Mouse (Mus musculus) heart, embryonic 14.5 days (tissue): ENCODE results near the gene Skp2. TPM values are rescaled to one million over a fixed set of nuclear protein-coding genes. Genes with fewer than 3 reads are reported as not detected.

Experiments
- ATAC-seq: fragments of 200-750 bp; cut with Nextera tagmentation; 2 replicates; pipeline ENCODE4 v1.8.0; 2017; ENCODE audit warnings: low read depth, moderate TSS enrichment; ENCODE audit not compliant: insufficient number of reproducible peaks, insufficient read depth, low FRiP score
- H3K27ac ChIP-seq, 2 experiments: fragments of 200-500 bp in 1 of 2; fragments of 300-500 bp in 1 of 2; sonication (generic) in 1 of 2; replicated peaks in 1 of 2; 2 replicates each; pipeline ENCODE4 v1.5.1; 2012 to 2014; ENCODE audit warnings: low read depth in 2 of 2, low read length in 2 of 2, control low read depth in 1 of 2, mild to moderate bottlenecking in 1 of 2, mixed read lengths in 1 of 2; ENCODE audit not compliant: control insufficient read depth in 1 of 2, insufficient read depth in 1 of 2
- H3K27me3 ChIP-seq: fragments of 300-500 bp; sonication (generic); 2 replicates; pipeline ENCODE4 v1.6.1; 2014; ENCODE audit warnings: mild to moderate bottlenecking, low read length, control low read depth; ENCODE audit not compliant: control insufficient read depth, insufficient read depth
- H3K36me3 ChIP-seq: fragments of 300-500 bp; sonication (generic); 2 replicates; pipeline ENCODE4 v1.6.1; 2014; ENCODE audit warnings: mild to moderate bottlenecking, control low read depth, low read length, mixed read lengths; ENCODE audit not compliant: control insufficient read depth, insufficient read depth
- H3K4me1 ChIP-seq, 2 experiments: fragments of 200-500 bp in 1 of 2; fragments of 300-500 bp in 1 of 2; sonication (generic) in 1 of 2; 2 replicates each; pipeline ENCODE4 v1.6.1; 2012 to 2014; ENCODE audit warnings: low read length in 2 of 2, control low read depth in 1 of 2, mixed read lengths in 1 of 2; ENCODE audit not compliant: control insufficient read depth in 2 of 2, insufficient read depth in 2 of 2
- H3K4me2 ChIP-seq: fragments of 300-500 bp; sonication (generic); 2 replicates; pipeline ENCODE4 v1.6.1; 2014; ENCODE audit warnings: mild to moderate bottlenecking, low read length
- H3K4me3 ChIP-seq, 2 experiments: fragments of 200-500 bp in 1 of 2; fragments of 300-500 bp in 1 of 2; sonication (generic) in 1 of 2; 2 replicates each; pipeline ENCODE4 v1.5.1; 2012 to 2014; ENCODE audit warnings: low read length in 2 of 2, mild to moderate bottlenecking in 2 of 2, control low read depth in 1 of 2, low read depth in 1 of 2, moderate library complexity in 1 of 2; ENCODE audit not compliant: control insufficient read depth in 1 of 2, insufficient read depth in 1 of 2
- H3K9ac ChIP-seq: fragments of 300-500 bp; sonication (generic); 2 replicates; pipeline ENCODE4 v1.6.1; 2014; ENCODE audit warnings: mild to moderate bottlenecking, low read length
- H3K9me3 ChIP-seq: fragments of 300-500 bp; sonication (generic); 2 replicates; pipeline ENCODE4 v1.6.1; 2016; ENCODE audit warnings: low read length, control low read depth; ENCODE audit not compliant: control insufficient read depth
- WGBS: fragments of 180-500 bp; shearing (Covaris S2); extraction: QIAGEN DNeasy Blood & Tissue Kit; methylation state at CpG from one replicate; pipeline ENCODE4 v1.1.7; 2014; 5-methylcytosine and 5-hydroxymethylcytosine counted together
- polyA plus RNA-seq: library from polyadenylated mRNA; unstranded; fragments of >200 nt; fragmentation: Nextera tagmentation; extraction: Ambion mirVana; gene quantifications from 2 replicates; pipeline ENCODE4 v1.2.1, GENCODE M21; 2014

The Skp2 gene
- polyA plus RNA-seq, 1 experiment from 2014 or later, result 23.1 TPM

DNA sequence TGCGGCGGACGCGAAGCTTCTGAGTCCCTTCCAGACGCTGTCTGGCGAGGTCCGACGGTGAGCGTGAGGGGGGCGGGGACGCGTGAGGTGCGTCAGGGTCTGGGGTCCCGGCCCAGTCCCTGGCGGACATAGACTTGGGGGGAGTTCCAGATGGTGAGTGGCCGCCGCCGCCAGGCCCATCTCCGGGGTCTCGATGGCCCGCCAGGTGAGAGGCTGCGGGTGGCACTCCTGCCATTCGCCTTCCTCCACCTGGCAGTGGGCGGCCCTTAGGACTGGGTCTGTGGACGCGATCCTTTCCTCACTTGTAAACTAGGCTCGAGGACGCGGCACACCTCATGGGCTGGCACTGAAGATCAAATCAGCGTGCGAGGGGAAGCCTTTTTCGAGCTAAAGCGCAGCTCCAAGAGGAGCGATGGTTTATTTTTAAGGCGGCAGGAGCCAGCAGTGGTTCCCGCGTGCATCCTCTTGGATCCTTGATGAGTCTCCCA is 14.5 kb downstream of the Skp2 start:
- H3K9ac ChIP-seq, result peak overlapping the region; percentile 90
- WGBS, result under 1% methylated on average over 37 of the region's 37 CpGs

GRCm38 (mm10) chr15:9140252-9140680 is 15.0 kb downstream of the Skp2 start, which contains the start of gene Lmbrd2:
TSS of gene Lmbrd2 (plus strand) at chr15:9140550.
- Histone ChIP-seq H3K4me3 (peak within 1 kb of the TSS; percentile 92 to 96), H3K4me2 (peak within 1 kb of the TSS; percentile 84), H3K27ac (peak within 1 kb of the TSS; percentile 77 to 79), H3K9me3 (no peaks in the 10 kb centered on the region), H3K36me3 (peaks cover 23% of the 10 kb centered on the region), H3K27me3 (no peaks in the 10 kb centered on the region), H3K9ac (peak within 1 kb of the TSS; percentile 90), H3K4me1 (peaks cover 4 to 19% of the 10 kb centered on the region in 2 experiments)
- ATAC-seq, result peak; percentile 99
- WGBS, result under 1% methylated on average over 34 of the region's 34 CpGs

More for the DNA sequence above, 14.5 kb downstream of the Skp2 start:
- no peaks in the 10 kb centered on the region for H3K27me3 ChIP-seq
- peak overlapping the region; percentile 92 to 96 for H3K4me3 ChIP-seq
- H3K4me2 ChIP-seq, result peak overlapping the region; percentile 84
- H3K4me1 ChIP-seq, result peaks cover 3 to 17% of the 10 kb centered on the region in 2 experiments
- peaks cover 23% of the 10 kb centered on the region for H3K36me3 ChIP-seq
- H3K27ac ChIP-seq, result peak overlapping the region; percentile 77 to 79
- no peaks in the 10 kb centered on the region for H3K9me3 ChIP-seq
- ATAC-seq, result peak; percentile 58

GRCm38 (mm10) chr15:9139447-9139846 is 15.8 kb downstream of the Skp2 start:
- 19% methylated on average over 10 of the region's 10 CpGs for WGBS
- H3K9ac ChIP-seq, result peak overlapping the region; percentile 90
- H3K27me3 ChIP-seq, result no peaks in the 10 kb centered on the region
- H3K36me3 ChIP-seq, result peaks cover 24% of the 10 kb centered on the region
- H3K4me3 ChIP-seq, result peak overlapping the region; percentile 92 to 96
- peak overlapping the region in 1 of 2 experiments; percentile 61; a peak in 1 of 4 replicates for H3K27ac ChIP-seq
- ATAC-seq, result no peak
- H3K4me2 ChIP-seq, result peak overlapping the region; percentile 76
- H3K9me3 ChIP-seq, result no peaks in the 10 kb centered on the region
- H3K4me1 ChIP-seq, result peaks cover 6 to 24% of the 10 kb centered on the region in 2 experiments

DNA sequence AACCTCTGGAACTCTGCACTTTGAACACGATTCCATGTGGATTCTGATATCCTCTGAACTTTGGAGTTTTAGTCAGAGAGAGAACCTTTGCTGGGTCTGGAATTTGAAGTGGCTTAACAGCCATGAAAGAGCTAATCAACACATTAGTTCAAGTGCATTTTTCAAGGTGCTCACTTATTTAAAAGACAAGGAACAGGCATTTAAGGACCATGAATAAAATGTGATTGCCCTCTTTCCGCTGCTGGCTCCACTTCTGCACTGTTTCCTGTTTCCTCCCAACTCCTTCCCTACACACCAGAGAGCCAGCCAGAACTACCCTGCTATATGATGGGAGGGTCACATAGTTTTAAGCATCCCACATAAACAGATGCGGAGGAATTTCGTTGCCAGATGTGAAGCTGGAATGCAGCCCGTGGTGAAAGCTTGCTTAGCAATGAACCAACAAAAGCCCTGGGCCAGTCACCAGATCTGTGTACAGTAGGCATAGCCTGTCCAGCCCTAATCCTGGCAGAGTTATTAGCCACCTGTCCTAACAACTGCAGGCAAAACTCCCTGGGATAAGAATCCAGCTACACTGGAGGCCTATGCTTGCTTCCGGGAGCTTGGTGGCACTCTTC is 20.2 kb downstream of the Skp2 start:
- Histone ChIP-seq H3K4me2 (no peak overlapping the region), H3K27ac (no peak overlapping the region; a peak in 1 of 4 replicates), H3K4me1 (peaks cover 8 to 27% of the 10 kb centered on the region in 2 experiments), H3K36me3 (peaks cover 63% of the 10 kb centered on the region), H3K9ac (no peak overlapping the region), H3K9me3 (no peaks in the 10 kb centered on the region), H3K4me3 (no peak overlapping the region), H3K27me3 (no peaks in the 10 kb centered on the region)
- 49% methylated on average over 6 of the region's 6 CpGs for WGBS
- no peak for ATAC-seq

GRCm38 (mm10) chr15:9132693-9133443 is 22.4 kb downstream of the Skp2 start:
- Histone ChIP-seq H3K4me3 (no peak overlapping the region), H3K9ac (no peak overlapping the region; the same call in 1 of the 2 replicates), H3K27me3 (no peaks in the 10 kb centered on the region), H3K4me1 (peaks cover 4 to 15% of the 10 kb centered on the region in 2 experiments), H3K4me2 (no peak overlapping the region), H3K27ac (peak overlapping the region in 1 of 2 experiments; percentile 42; a peak in 1 of 4 replicates), H3K36me3 (peaks cover 78% of the 10 kb centered on the region), H3K9me3 (no peaks in the 10 kb centered on the region)
- no peak for ATAC-seq
- WGBS, result 84% methylated on average over 13 of the region's 13 CpGs

GRCm38 (mm10) chr15:9131499-9131888 is 23.7 kb downstream of the Skp2 start:
- Histone ChIP-seq H3K4me3 (no peak overlapping the region), H3K27me3 (no peaks in the 10 kb centered on the region), H3K36me3 (peaks cover 78% of the 10 kb centered on the region), H3K4me1 (peaks cover 4 to 15% of the 10 kb centered on the region in 2 experiments), H3K9ac (no peak overlapping the region), H3K4me2 (no peak overlapping the region), H3K27ac (no peak overlapping the region), H3K9me3 (no peaks in the 10 kb centered on the region)
- ATAC-seq, result no peak
- WGBS, result 73% methylated on average over 4 of the region's 4 CpGs

DNA sequence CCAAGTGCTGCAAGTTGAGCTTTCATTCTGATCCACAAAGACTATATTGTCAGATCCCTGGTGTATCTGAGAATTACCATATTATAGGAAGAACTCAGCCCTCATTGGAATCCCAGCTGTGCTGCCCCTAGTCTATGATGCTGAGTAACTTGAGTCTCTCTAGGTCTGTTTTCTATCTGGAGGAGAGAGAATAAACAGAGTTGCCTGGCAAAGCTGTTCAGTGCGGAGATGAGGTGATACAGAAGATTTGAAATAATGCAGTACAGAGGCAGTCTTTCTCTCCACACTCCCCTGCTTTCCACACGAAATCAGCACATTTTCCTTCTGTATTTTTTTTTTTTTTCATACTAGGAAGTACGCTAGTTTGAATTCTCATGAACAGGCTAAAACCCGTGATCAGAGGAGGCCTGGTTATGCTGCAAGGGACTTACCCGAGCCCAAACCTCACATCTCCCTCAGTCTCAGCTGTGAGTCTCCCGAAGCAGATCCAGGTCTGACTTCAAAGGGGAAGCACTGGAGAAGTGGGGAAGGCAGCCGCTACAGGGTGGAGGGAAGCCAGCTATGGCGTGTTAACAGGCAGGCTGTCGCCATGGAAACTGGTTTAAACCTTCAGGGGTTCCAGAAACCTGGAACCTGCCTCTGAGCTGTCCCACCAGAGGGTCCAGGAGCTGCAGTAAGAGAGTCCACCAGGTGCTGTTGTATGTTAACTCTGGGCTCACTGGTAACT is 24.3 kb downstream of the Skp2 start:
- H3K9ac ChIP-seq, result no peak overlapping the region
- H3K9me3 ChIP-seq, result no peaks in the 10 kb centered on the region
- H3K4me3 ChIP-seq, result no peak overlapping the region
- H3K27ac ChIP-seq, result no peak overlapping the region
- no peaks in the 10 kb centered on the region for H3K27me3 ChIP-seq
- ATAC-seq, result no peak
- peaks cover 4 to 15% of the 10 kb centered on the region in 2 experiments for H3K4me1 ChIP-seq
- no peak overlapping the region for H3K4me2 ChIP-seq
- H3K36me3 ChIP-seq, result peaks cover 78% of the 10 kb centered on the region
- WGBS, result 76% methylated on average over 9 of the region's 9 CpGs
